Mouse (Mus musculus) cerebral cortex, adult 2 months (tissue): ENCODE results near the gene 1110032A03Rik.

Source experiments
- WGBS: fragments of 180-500 bp; shearing (Covaris S2); methylation state at CpG from one replicate; pipeline ENCODE4 v1.1.7; 2018; 5-methylcytosine and 5-hydroxymethylcytosine counted together

1110032A03Rik gene

GRCm38 (mm10) chr9:50734989-50735388 is 40.3 kb downstream of the 1110032A03Rik start:
- WGBS = 2% methylated on average over 9 of the region's 9 CpGs

- 56% methylated on average over 4 of the region's 4 CpGs for WGBS
Observed at GRCm38 (mm10) chr9:50732560-50732959, 42.8 kb downstream of the 1110032A03Rik start.

GRCm38 (mm10) chr9:50729600-50729999 is 45.7 kb downstream of the 1110032A03Rik start:
- WGBS = 67% methylated on average over 4 of the region's 4 CpGs

GRCm38 (mm10) chr9:50727925-50728651 is 47.2 kb downstream of the 1110032A03Rik start:
- WGBS = under 1% methylated on average over 45 of the region's 45 CpGs

GRCm38 (mm10) chr9:50727171-50727924 is 48.0 kb downstream of the 1110032A03Rik start:
- 12% methylated on average over 30 of the region's 30 CpGs for WGBS

- WGBS = 56% methylated on average over 8 of the region's 8 CpGs
Observed at GRCm38 (mm10) chr9:50725921-50726590, 49.3 kb downstream of the 1110032A03Rik start.

GRCm38 (mm10) chr9:50724661-50725330 is 50.5 kb downstream of the 1110032A03Rik start:
- WGBS = 33% methylated on average over 3 of the region's 3 CpGs

GRCm38 (mm10) chr9:50724147-50724546 is 51.2 kb downstream of the 1110032A03Rik start:
- WGBS = 87% methylated on average over 2 of the region's 2 CpGs

- WGBS = 44% methylated on average over 7 of the region's 7 CpGs
Observed at GRCm38 (mm10) chr9:50723406-50723805, 51.9 kb downstream of the 1110032A03Rik start.

- WGBS = 30% methylated on average over 8 of the region's 8 CpGs
Observed at GRCm38 (mm10) chr9:50722451-50722911, 52.8 kb downstream of the 1110032A03Rik start.

GRCm38 (mm10) chr9:50721061-50721460 is 54.3 kb downstream of the 1110032A03Rik start:
- WGBS = 66% methylated on average over 12 of the region's 12 CpGs

GRCm38 (mm10) chr9:50718878-50719277 is 56.4 kb downstream of the 1110032A03Rik start:
- WGBS = 75% methylated on average over 4 of the region's 4 CpGs

GRCm38 (mm10) chr9:50714188-50714587 is 61.1 kb downstream of the 1110032A03Rik start:
- WGBS = 74% methylated on average over 4 of the region's 4 CpGs
